Mouse (Mus musculus): ENCODE results near the gene Atf6b.

GRCm38 (mm10) chr17:34658591-34658990 is 11.6 kb downstream of the Atf6b start:
- no peak for TF ChIP-seq CTCF (IDR thresholded peaks at IDR 0.05)
- TF ChIP-seq POLR2A (IDR thresholded peaks at IDR 0.05; ENCODE audit: insufficient read depth, low read depth, low read length): no peak

All from heart, adult 2 months (tissue).